Mouse (Mus musculus): Measurements from ENCODE around the gene Nanos2.

Gene Nanos2

GRCm38 (mm10) chr7:18987100-18987499 lies at the start of gene Nanos2:
Gene Nanos2, plus strand, starts transcription at chr7:18987400.
- no peak for DNase-seq (ENCODE audit: extremely low read depth, low read depth)

GRCm38 (mm10) chr7:18942376-18942775 lies 44.8 kb upstream of the Nanos2 start:
- no peak for DNase-seq (ENCODE audit: extremely low read depth, low read depth)

GRCm38 (mm10) chr7:18942815-18943214 lies 44.4 kb upstream of the Nanos2 start:
- DNase-seq (ENCODE audit: extremely low read depth, low read depth): no peak

- DNase-seq (ENCODE audit: extremely low read depth, low read depth): no peak
These were observed 39.0 kb upstream of the Nanos2 start for GRCm38 (mm10) chr7:18948151-18948550.

- no peak for DNase-seq (ENCODE audit: extremely low read depth, low read depth)
These were observed 37.2 kb upstream of the Nanos2 start for GRCm38 (mm10) chr7:18949781-18950522.

- DNase-seq (ENCODE audit: extremely low read depth, low read depth): no peak
These were observed 36.5 kb upstream of the Nanos2 start for GRCm38 (mm10) chr7:18950523-18951315.

GRCm38 (mm10) chr7:18951397-18951796 lies 35.8 kb upstream of the Nanos2 start:
- no peak for DNase-seq (ENCODE audit: extremely low read depth, low read depth)

GRCm38 (mm10) chr7:18957569-18958383 lies 29.4 kb upstream of the Nanos2 start:
- DNase-seq (ENCODE audit: extremely low read depth, low read depth): no peak

GRCm38 (mm10) chr7:18958384-18958766 lies 28.8 kb upstream of the Nanos2 start:
- no peak for DNase-seq (ENCODE audit: extremely low read depth, low read depth)

GRCm38 (mm10) chr7:18959446-18959845 lies 27.8 kb upstream of the Nanos2 start:
- no peak for DNase-seq (ENCODE audit: extremely low read depth, low read depth)

GRCm38 (mm10) chr7:18962171-18962792 lies 24.9 kb upstream of the Nanos2 start:
- no peak for DNase-seq (ENCODE audit: extremely low read depth, low read depth)

GRCm38 (mm10) chr7:18962795-18963194 lies 24.4 kb upstream of the Nanos2 start:
- DNase-seq (ENCODE audit: extremely low read depth, low read depth): no peak

GRCm38 (mm10) chr7:18963294-18963843 lies 23.8 kb upstream of the Nanos2 start:
- DNase-seq (ENCODE audit: extremely low read depth, low read depth): no peak

GRCm38 (mm10) chr7:18965312-18965711 lies 21.9 kb upstream of the Nanos2 start:
- DNase-seq (ENCODE audit: extremely low read depth, low read depth): no peak

GRCm38 (mm10) chr7:18967603-18968002 lies 19.6 kb upstream of the Nanos2 start:
- DNase-seq (ENCODE audit: extremely low read depth, low read depth): no peak

GRCm38 (mm10) chr7:18970956-18971355 lies 16.2 kb upstream of the Nanos2 start:
- DNase-seq (ENCODE audit: extremely low read depth, low read depth): no peak

GRCm38 (mm10) chr7:18978381-18978780 lies 8.8 kb upstream of the Nanos2 start:
- no peak for DNase-seq (ENCODE audit: extremely low read depth, low read depth)

- DNase-seq (ENCODE audit: extremely low read depth, low read depth): no peak
These were observed 697 bp upstream of the Nanos2 start for GRCm38 (mm10) chr7:18986503-18986902.

- no peak for DNase-seq (ENCODE audit: extremely low read depth, low read depth)
These were observed 547 bp downstream of the Nanos2 start for GRCm38 (mm10) chr7:18987747-18988146.

GRCm38 (mm10) chr7:18988780-18989179 lies 1.6 kb downstream of the Nanos2 start:
- DNase-seq (ENCODE audit: extremely low read depth, low read depth): no peak

GRCm38 (mm10) chr7:18989995-18990394 lies 2.8 kb downstream of the Nanos2 start:
- DNase-seq (ENCODE audit: extremely low read depth, low read depth): no peak
